Mouse (Mus musculus): ENCODE measurements at regions not wholly inside any gene's neighbourhood (a gene's known extent, or its start where the extent isn't known, plus 50 kb on each side); places are given as distances from the start of the nearest gene placed in this dataset.
"Not testable (repeated sequence)": the region's sequence is repeated elsewhere in the genome, so short reads cannot be mapped to it uniquely, and the experiment has no call there.

GRCm38 (mm10) chr16:25495586-25496196, 187.9 kb upstream of the Trp63 start:
- DNase-seq (ENCODE audit: low spot score) (no peak), ATAC-seq (ENCODE audit: low FRiP score, low TSS enrichment) (no peak)
- TF ChIP-seq CTCF (IDR thresholded peaks at IDR 0.05; ENCODE audit: low read depth) (no peak), EP300 (optimal IDR thresholded peaks at IDR 0.05) (no peak)
- WGBS = 76% methylated on average over 2 of the region's 2 CpGs
- H3K4me1 ChIP-seq (replicated peaks; ENCODE audit: control insufficient read depth, insufficient read depth) = no peaks in the 10 kb centered on the region
- H3K27me3 ChIP-seq (ENCODE audit: control insufficient read depth, insufficient read depth, low read length) = no peaks in the 10 kb centered on the region
- no peaks in the 10 kb centered on the region for H3K36me3 ChIP-seq (ENCODE audit: control insufficient read depth, insufficient read depth, low read length)
- no peak overlapping the region for H3K4me3 ChIP-seq (ENCODE audit: low read depth, low read length)
- no peaks in the 10 kb centered on the region for H3K9me3 ChIP-seq (ENCODE audit: control insufficient read depth, low read length)
- H3K9ac ChIP-seq (ENCODE audit: low read length) = no peak overlapping the region
- no peak overlapping the region for H3K4me2 ChIP-seq (replicated peaks; ENCODE audit: low read depth)
- H3K27ac ChIP-seq (replicated peaks) = no peak overlapping the region

- WGBS = 39% methylated on average over 3 of the region's 3 CpGs
- Histone ChIP-seq H3K4me3 (ENCODE audit: low read depth, low read length) (no peak overlapping the region), H3K4me2 (replicated peaks; ENCODE audit: low read depth) (no peak overlapping the region), H3K27ac (replicated peaks) (no peak overlapping the region), H3K27me3 (ENCODE audit: control insufficient read depth, insufficient read depth, low read length) (no peaks in the 10 kb centered on the region), H3K4me1 (replicated peaks; ENCODE audit: control insufficient read depth, insufficient read depth) (no peaks in the 10 kb centered on the region), H3K9ac (ENCODE audit: low read length) (no peak overlapping the region), H3K9me3 (ENCODE audit: control insufficient read depth, low read length) (no peaks in the 10 kb centered on the region), H3K36me3 (ENCODE audit: control insufficient read depth, insufficient read depth, low read length) (no peaks in the 10 kb centered on the region)
- DNase-seq (ENCODE audit: low spot score) = no peak
- no peak for ATAC-seq (ENCODE audit: low FRiP score, low TSS enrichment)
- no peak for TF ChIP-seq EP300 (optimal IDR thresholded peaks at IDR 0.05)
- no peak for TF ChIP-seq CTCF (IDR thresholded peaks at IDR 0.05; ENCODE audit: low read depth)
These were observed 178.7 kb upstream of the Trp63 start for GRCm38 (mm10) chr16:25504829-25505228.

- Histone ChIP-seq H3K4me3 (ENCODE audit: low read depth, low read length) (no peak overlapping the region), H3K9me3 (ENCODE audit: control insufficient read depth, low read length) (no peaks in the 10 kb centered on the region), H3K36me3 (ENCODE audit: control insufficient read depth, insufficient read depth, low read length) (no peaks in the 10 kb centered on the region), H3K27ac (replicated peaks) (no peak overlapping the region), H3K4me1 (replicated peaks; ENCODE audit: control insufficient read depth, insufficient read depth) (no peaks in the 10 kb centered on the region), H3K27me3 (ENCODE audit: control insufficient read depth, insufficient read depth, low read length) (no peaks in the 10 kb centered on the region), H3K4me2 (replicated peaks; ENCODE audit: low read depth) (no peak overlapping the region), H3K9ac (ENCODE audit: low read length) (no peak overlapping the region)
- 58% methylated on average over 5 of the region's 7 CpGs for WGBS
- no peak for ATAC-seq (ENCODE audit: low FRiP score, low TSS enrichment)
- DNase-seq (ENCODE audit: low spot score) = no peak
- TF ChIP-seq EP300 (optimal IDR thresholded peaks at IDR 0.05) (no peak), CTCF (IDR thresholded peaks at IDR 0.05; ENCODE audit: low read depth) (no peak)
These were observed 166.3 kb upstream of the Trp63 start for GRCm38 (mm10) chr16:25517114-25517868.

- H3K9ac ChIP-seq (ENCODE audit: low read length); H3K4me3 ChIP-seq (ENCODE audit: low read depth, low read length); DNase-seq (ENCODE audit: low spot score); H3K9me3 ChIP-seq (ENCODE audit: control insufficient read depth, low read length); H3K4me1 ChIP-seq (replicated peaks; ENCODE audit: control insufficient read depth, insufficient read depth); H3K36me3 ChIP-seq (ENCODE audit: control insufficient read depth, insufficient read depth, low read length); H3K4me2 ChIP-seq (replicated peaks; ENCODE audit: low read depth); ATAC-seq (ENCODE audit: low FRiP score, low TSS enrichment); H3K27me3 ChIP-seq (ENCODE audit: control insufficient read depth, insufficient read depth, low read length); H3K27ac ChIP-seq (replicated peaks): not testable (repeated sequence)
- WGBS = 72% methylated on average over 10 of the region's 10 CpGs
These were observed 160.4 kb upstream of the Trp63 start for GRCm38 (mm10) chr16:25523141-25523540.

GRCm38 (mm10) chr16:25523621-25524020, 159.9 kb upstream of the Trp63 start:
- no peaks in the 10 kb centered on the region for H3K9me3 ChIP-seq (ENCODE audit: control insufficient read depth, low read length)
- H3K27me3 ChIP-seq (ENCODE audit: control insufficient read depth, insufficient read depth, low read length) = no peaks in the 10 kb centered on the region
- H3K27ac ChIP-seq (replicated peaks) = no peak overlapping the region
- no peak overlapping the region for H3K4me2 ChIP-seq (replicated peaks; ENCODE audit: low read depth)
- no peaks in the 10 kb centered on the region for H3K4me1 ChIP-seq (replicated peaks; ENCODE audit: control insufficient read depth, insufficient read depth)
- WGBS = 25% methylated on average over 2 of the region's 2 CpGs
- ATAC-seq (ENCODE audit: low FRiP score, low TSS enrichment) = no peak
- no peak for TF ChIP-seq CTCF (IDR thresholded peaks at IDR 0.05; ENCODE audit: low read depth)
- TF ChIP-seq EP300 (optimal IDR thresholded peaks at IDR 0.05) = no peak
- DNase-seq (ENCODE audit: low spot score) = no peak
- H3K36me3 ChIP-seq (ENCODE audit: control insufficient read depth, insufficient read depth, low read length) = no peaks in the 10 kb centered on the region
- no peak overlapping the region for H3K4me3 ChIP-seq (ENCODE audit: low read depth, low read length)
- no peak overlapping the region for H3K9ac ChIP-seq (ENCODE audit: low read length)

- ATAC-seq (ENCODE audit: low FRiP score, low TSS enrichment) (no peak), DNase-seq (ENCODE audit: low spot score) (no peak)
- no peaks in the 10 kb centered on the region for H3K9me3 ChIP-seq (ENCODE audit: control insufficient read depth, low read length)
- H3K27ac ChIP-seq (replicated peaks) = no peak overlapping the region
- H3K4me2 ChIP-seq (replicated peaks; ENCODE audit: low read depth) = no peak overlapping the region
- no peak overlapping the region for H3K4me3 ChIP-seq (ENCODE audit: low read depth, low read length)
- no peak overlapping the region for H3K9ac ChIP-seq (ENCODE audit: low read length)
- H3K27me3 ChIP-seq (ENCODE audit: control insufficient read depth, insufficient read depth, low read length) = no peaks in the 10 kb centered on the region
- no peaks in the 10 kb centered on the region for H3K4me1 ChIP-seq (replicated peaks; ENCODE audit: control insufficient read depth, insufficient read depth)
- H3K36me3 ChIP-seq (ENCODE audit: control insufficient read depth, insufficient read depth, low read length) = no peaks in the 10 kb centered on the region
- no peak for TF ChIP-seq EP300 (optimal IDR thresholded peaks at IDR 0.05)
- TF ChIP-seq CTCF (IDR thresholded peaks at IDR 0.05; ENCODE audit: low read depth) = no peak
These were observed 155.7 kb upstream of the Trp63 start for GRCm38 (mm10) chr16:25527850-25528249.

Data from stomach, postnatal 0 days (tissue).